Mouse (Mus musculus) cerebellum, postnatal 36 days (tissue): Measurements from ENCODE around the gene Sema5b.

Experiments
- DNase-seq, 2 experiments: peaks; one replicate each; pipeline ENCODE4 v3.0.0; 2021 to 2022; ENCODE audit warnings: mixed read lengths in 2 of 2

Gene Sema5b

GRCm38 (mm10) chr16:35639505-35639904, 98.6 kb downstream of the Sema5b start:
- DNase-seq: no peak

- no peak for DNase-seq
Observed at GRCm38 (mm10) chr16:35648862-35649261, 107.9 kb downstream of the Sema5b start.

- peak; percentile 81 to 84 for DNase-seq
Observed at GRCm38 (mm10) chr16:35652206-35652605, 111.3 kb downstream of the Sema5b start.

- peak; percentile 52 to 67 for DNase-seq
Observed at GRCm38 (mm10) chr16:35652706-35653105, 111.8 kb downstream of the Sema5b start.

- DNase-seq: no peak
Observed at GRCm38 (mm10) chr16:35653951-35654350, 113.0 kb downstream of the Sema5b start.

- DNase-seq: no peak
Observed at GRCm38 (mm10) chr16:35660222-35660621, 119.3 kb downstream of the Sema5b start.

- no peak for DNase-seq
Observed at GRCm38 (mm10) chr16:35663831-35664414, 123.0 kb downstream of the Sema5b start.

GRCm38 (mm10) chr16:35664847-35665246, 123.9 kb downstream of the Sema5b start:
- DNase-seq: no peak

- no peak for DNase-seq
Observed at GRCm38 (mm10) chr16:35677511-35678113, 136.7 kb downstream of the Sema5b start.

GRCm38 (mm10) chr16:35678476-35678875, 137.5 kb downstream of the Sema5b start:
- DNase-seq: no peak

GRCm38 (mm10) chr16:35681327-35682108, 140.6 kb downstream of the Sema5b start:
- peak; percentile 55 to 60 for DNase-seq

GRCm38 (mm10) chr16:35685027-35685426, 144.1 kb downstream of the Sema5b start:
- DNase-seq: no peak

- peak; percentile 58 to 62 for DNase-seq
Observed at GRCm38 (mm10) chr16:35686491-35686890, 145.5 kb downstream of the Sema5b start.

- no peak for DNase-seq
Observed at GRCm38 (mm10) chr16:35691606-35692005, 150.7 kb downstream of the Sema5b start.

GRCm38 (mm10) chr16:35694250-35694846, 153.4 kb downstream of the Sema5b start:
- no peak for DNase-seq

- no peak for DNase-seq
Observed at GRCm38 (mm10) chr16:35696103-35696502, 155.2 kb downstream of the Sema5b start.

- DNase-seq: no peak
Observed at GRCm38 (mm10) chr16:35701823-35702222, 160.9 kb downstream of the Sema5b start.

- DNase-seq: no peak
Observed at GRCm38 (mm10) chr16:35703763-35704679, 163.1 kb downstream of the Sema5b start.

- peak in 1 of 2 experiments; percentile 14 for DNase-seq
Observed at GRCm38 (mm10) chr16:35704796-35705195, 163.9 kb downstream of the Sema5b start.

- no peak for DNase-seq
Observed at GRCm38 (mm10) chr16:35707004-35707403, 166.1 kb downstream of the Sema5b start.

GRCm38 (mm10) chr16:35711004-35711403, 170.1 kb downstream of the Sema5b start:
- no peak for DNase-seq

GRCm38 (mm10) chr16:35713606-35714005, 172.7 kb downstream of the Sema5b start:
- no peak for DNase-seq
